Mouse (Mus musculus): ENCODE data around the gene Pars2.
A peak's percentile ranks its signal among the peaks of the same experiment; 100 is the strongest.

Gene Pars2

DNA sequence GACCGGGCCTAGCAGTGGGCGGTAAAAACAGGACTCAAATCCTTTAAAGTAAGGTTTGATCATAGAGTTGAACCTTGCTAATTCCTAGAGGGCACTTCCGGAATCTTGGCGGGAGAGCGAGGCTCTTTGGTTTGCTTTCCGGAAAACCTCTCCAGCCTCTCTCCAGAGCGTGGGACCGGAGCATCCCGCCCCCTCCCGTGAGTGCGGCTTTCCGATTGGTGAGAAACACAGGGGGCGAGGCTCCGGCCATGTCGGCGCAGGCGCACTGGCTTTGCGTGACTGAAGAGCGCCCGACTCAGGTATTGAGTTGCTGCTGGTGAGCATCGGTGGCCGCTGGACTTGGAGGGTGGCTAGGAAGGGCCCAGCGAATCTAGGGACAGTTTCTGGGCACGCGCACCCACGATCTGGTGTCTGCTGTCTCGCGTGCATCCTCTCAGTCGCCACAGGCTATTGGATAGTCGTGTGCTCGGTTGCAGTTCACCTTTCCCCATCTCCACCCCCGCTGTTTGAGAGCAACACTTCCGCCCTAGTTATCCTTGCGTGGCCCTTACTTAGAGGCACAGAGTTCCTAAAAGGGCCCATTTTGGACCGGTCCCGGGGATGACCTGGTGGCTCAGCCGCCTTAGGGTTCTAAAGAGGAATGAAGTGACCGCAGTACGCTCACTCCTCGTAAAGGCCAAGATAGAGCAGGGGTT lies at the start of gene Pars2:
Gene Pars2, plus strand, starts transcription at position 237 of the 695 bp plus-strand sequence.
- DNase-seq (ENCODE audit: inconsistent ontology term) = peak; percentile 99

DNA sequence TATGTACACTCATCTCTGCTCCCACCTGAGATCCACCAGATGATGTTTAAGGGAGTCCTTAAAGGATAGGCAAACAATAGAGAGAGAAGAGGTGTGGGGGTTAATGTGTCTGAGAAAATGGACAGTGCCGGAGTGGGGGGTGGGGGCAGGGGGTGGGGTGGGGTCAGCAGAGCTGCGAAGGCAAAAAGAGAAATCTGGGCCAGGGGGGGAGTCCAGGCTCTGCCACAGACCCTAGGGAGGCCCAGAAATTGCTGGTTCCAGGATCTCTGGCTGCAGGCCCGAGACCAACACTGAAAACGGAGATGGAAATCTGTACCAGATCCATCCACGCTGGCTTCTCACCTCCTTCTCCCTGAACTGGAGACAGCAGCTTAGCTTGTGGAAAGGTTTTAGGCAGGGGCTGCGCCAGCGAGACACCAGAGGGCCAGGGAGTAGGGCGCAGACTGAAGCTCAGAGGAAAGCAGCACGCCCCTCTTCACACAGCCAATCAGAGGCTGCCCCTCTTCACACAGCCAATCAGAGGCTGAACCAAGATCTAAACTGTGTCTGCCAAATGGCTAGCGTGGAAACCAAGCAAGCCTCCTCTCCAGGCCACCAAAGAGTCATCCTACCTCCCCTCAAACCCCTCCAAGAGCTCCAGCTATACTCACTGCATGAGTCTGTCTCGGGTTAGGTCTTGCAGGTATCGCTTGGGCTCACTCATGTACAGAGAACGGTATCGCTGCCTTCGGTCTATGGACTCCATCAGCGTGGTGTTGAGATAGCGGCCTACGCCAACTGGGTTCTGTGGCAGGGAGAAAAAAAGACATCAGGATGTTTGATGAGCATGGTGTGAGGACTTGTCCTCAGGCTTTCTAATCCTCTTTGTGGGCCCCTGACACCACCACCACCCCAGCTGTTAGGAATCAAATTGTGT lies 44.0 kb upstream of the Pars2 start:
- no peak for DNase-seq (ENCODE audit: inconsistent ontology term)

- DNase-seq (ENCODE audit: inconsistent ontology term) = no peak
Measured at GRCm38 (mm10) chr4:106607905-106608304, 43.0 kb upstream of the Pars2 start.

DNA sequence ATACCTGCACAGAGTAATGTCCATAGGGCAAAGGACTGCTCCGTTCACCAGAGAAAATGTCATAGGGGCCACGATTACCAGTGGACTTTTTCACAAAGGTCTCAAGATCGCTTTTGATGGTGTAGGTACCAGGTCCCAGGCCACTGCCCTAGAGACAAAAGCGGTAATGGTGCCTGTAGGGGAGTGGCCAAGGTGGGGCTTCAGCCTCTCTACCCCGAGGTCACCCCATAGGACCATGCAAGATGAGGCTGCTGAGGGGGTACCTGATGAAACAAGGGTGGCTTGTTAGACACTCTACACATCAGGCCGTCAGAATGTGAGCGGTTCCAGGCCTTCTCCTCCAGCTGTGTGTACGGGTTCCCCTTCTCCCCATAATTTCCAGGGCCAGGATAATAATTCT lies 37.8 kb upstream of the Pars2 start:
- DNase-seq (ENCODE audit: inconsistent ontology term) = no peak

- DNase-seq (ENCODE audit: inconsistent ontology term) = peak; percentile 24
Measured at GRCm38 (mm10) chr4:106613560-106613959, 37.3 kb upstream of the Pars2 start.

GRCm38 (mm10) chr4:106614180-106614797 lies 36.6 kb upstream of the Pars2 start:
- DNase-seq (ENCODE audit: inconsistent ontology term) = peak; percentile 58

DNA sequence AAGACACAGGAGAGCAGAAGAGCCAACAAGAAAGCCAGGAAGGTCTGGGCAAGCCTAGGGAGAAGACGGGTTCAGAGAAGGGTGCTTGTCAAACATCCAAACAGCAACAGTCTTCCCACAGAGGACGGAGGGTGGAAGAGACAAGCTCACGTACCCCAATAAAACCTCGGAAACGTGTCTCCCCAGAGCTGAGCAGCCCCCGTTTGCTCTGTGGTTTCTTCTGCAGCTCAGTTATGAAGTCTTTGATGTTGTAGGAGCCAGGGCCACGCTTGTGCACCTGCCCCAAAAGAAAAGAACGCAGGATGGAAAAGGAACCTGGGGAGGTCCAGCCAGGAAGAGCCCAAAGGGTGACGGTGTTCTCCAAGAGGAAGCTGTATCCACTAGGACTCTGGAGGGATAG lies 36.0 kb upstream of the Pars2 start:
- no peak for DNase-seq (ENCODE audit: inconsistent ontology term)

GRCm38 (mm10) chr4:106615637-106616036 lies 35.2 kb upstream of the Pars2 start:
- DNase-seq (ENCODE audit: inconsistent ontology term) = no peak

DNA sequence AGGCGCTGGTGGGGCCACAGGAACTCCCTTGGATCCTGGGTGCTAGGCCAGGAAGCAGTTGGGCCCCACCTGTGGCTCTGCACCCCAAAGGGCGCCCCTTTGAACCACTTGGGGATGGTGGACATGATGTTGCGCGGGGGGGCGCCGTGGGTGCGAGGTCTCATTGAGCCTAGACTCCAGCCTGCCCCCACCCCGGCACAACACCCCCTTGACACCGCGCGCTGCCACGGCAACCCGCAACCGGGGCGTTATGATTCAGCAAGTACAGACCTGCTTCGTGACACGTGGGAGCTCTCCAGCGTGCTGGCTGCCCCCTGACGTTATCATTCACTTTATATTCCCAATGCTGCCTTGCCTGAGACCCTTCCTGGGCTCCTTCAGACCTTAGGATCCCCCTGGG lies 33.8 kb upstream of the Pars2 start, which contains the start of gene Lexm:
Gene Lexm, minus strand, starts transcription at position 186 of the 400 bp plus-strand sequence.
- peak; percentile 30 for DNase-seq (ENCODE audit: inconsistent ontology term)

DNA sequence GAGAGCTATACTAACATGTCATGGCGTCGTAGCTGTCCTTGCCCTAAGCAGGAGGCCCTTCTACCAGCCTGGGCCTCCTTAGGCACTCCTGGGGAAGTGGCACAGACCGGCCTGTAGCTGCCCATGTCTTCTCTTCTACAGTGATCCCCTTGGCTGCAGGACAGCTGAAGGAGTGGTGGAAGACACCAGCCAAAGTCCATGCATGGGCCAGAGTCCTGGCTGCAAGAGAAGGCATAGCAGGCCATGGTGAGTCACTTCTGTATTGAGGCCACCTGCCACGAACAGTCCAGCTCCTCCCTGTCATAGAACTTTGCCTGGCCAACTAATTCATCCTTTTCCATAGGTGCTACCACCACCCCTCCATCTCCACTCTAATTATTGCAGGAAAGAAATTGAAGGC lies 32.0 kb upstream of the Pars2 start:
- DNase-seq (ENCODE audit: inconsistent ontology term) = no peak

- no peak for DNase-seq (ENCODE audit: inconsistent ontology term)
Measured at GRCm38 (mm10) chr4:106621428-106621827, 29.4 kb upstream of the Pars2 start.

DNA sequence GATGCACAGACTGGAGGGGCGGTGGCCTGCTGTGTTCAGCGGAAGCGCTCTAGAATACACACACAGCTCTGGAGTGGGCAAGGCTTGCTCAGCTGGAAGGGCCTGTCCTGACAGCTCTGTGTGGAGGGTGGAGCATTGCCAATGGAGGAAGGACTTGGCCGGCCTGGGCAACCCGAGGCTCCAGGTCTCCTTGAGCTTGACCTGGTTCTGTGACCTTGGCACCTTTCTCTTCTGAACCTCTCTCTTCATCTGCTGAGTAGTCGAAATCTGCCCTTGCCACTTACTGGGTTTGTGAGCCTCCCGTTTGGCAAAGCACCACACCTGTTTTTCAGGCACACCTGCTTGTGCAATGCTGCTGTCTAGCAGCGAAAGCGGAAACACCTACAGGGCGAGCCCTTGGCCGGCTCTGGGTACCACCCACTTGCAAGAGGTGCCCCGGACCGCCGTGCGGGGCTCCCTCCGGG lies 28.8 kb upstream of the Pars2 start, which contains the start of gene Ttc22:
Gene Ttc22, plus strand, starts transcription at position 403 of the 464 bp plus-strand sequence.
- DNase-seq (ENCODE audit: inconsistent ontology term) = no peak

DNA sequence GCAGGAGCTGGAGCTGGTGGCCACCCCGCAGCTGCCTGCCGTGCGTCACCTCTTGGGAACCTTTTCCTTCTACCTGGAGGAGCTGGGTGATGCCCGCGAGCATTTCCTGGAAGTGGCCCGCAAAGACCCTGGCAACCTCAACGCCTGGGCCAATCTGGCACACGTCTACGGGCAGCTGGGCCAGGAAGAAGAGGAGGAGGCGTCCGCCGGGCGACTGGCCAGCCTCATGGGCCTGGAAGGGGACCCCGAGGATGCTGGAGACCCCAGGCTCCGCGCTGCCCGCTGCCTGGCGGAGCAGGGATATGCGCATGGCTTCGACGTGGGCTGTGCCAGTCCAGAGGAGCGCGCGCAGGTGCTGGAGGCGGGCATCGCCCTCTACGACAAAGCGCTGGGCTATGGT lies 28.2 kb upstream of the Pars2 start:
- DNase-seq (ENCODE audit: inconsistent ontology term) = no peak

DNA sequence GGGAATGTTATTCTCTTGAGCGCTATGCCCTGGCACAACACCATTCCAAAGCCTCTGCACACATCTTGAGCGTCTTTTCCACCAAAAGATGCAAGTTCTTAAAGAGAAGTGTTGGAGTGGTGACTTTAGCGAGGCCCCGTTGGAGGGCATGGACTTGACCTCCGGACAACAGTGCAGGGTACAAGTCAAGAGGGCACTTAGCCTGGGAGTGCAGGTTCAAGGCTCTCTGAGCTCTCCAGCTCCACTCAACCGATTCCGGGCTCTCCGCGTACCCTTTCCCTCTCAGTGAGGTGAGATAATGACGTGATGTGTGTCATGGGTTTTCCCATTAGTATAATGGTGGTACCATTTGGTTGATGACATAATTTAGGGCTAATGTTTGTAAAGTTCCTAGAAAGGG lies 26.6 kb upstream of the Pars2 start:
- DNase-seq (ENCODE audit: inconsistent ontology term) = no peak

DNA sequence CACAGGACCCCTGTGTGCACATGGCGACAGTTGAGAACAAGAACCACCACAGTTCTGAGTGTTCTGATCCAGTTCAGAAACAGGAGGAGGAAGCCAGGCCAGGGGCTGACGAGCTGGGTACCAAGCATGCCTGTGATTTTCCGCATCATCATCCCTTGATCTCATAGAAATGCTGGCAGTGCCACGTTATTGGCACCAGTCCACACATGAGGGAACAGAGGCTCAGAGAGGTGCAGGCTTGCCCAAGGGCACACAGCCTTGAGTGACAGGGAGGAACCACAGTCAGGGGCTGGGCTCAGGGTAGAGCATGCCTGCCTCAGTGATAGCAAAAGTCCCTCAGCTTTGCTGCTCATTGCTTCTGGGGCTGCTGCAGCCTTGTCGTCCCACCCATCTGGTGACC lies 23.1 kb upstream of the Pars2 start:
- no peak for DNase-seq (ENCODE audit: inconsistent ontology term)

- peak; percentile 17 for DNase-seq (ENCODE audit: inconsistent ontology term)
Measured at GRCm38 (mm10) chr4:106628650-106629360, 22.1 kb upstream of the Pars2 start.

DNA sequence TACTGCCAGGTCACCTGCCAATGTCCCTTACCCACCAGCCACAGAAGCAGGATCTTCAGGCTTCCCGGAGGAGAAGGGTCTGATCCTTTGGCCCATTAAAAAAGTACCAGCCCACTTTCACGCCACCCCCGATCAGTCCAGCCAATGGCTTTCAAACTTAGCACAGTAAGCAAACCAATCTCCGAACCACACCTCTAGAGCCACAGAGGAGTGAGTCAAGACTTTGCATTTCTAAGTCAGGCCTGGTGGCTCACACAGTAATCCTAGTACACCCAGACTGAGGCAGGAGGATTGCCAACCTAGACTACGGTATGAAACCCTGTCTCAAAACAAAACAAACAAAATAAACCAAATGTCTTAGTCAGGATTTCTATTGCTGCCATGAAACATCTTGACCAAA lies 21.5 kb upstream of the Pars2 start:
- no peak for DNase-seq (ENCODE audit: inconsistent ontology term)

DNA sequence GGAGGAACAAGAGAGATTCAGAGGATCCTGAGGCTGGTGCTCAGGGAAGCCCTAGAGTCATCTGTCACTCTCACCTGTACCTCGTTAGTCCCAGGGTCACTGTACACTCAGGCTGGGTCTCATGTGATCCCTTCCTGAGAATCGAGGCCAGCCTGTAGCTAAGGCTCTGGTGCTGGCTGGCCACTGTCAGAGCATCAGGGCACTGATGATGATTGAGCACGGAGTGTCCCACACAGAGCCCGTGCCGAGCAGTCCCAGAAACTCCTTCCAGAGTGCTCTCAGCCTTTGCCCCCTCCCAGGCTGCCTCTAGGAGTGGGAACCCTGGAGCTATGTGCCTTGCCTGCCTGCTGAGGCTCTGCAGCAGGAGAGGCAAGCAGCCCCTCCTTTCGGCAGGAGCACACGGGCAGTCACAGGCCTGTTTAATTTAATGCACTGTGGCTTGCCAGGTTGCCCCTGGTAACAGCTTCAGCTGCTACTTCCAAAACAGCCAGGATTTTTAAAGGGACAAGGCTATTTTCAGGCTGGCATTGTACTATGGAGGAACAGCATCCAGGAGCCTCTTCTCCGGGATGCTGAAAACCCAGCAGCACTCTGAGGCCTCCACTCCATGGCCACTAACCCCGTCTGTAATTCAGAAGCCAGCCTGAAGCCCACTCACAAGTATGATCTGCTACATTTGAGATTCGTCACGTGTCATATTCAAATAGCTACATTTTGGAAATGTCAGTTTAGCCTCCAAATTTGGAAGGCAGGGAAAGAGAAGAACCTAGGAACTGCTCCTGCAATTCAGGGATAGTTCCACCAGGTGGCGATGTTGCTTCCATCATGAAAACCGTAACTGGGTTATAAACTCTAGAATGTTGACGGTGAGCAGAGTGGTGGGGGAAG lies 20.3 kb upstream of the Pars2 start:
- DNase-seq (ENCODE audit: inconsistent ontology term) = peak; percentile 50

GRCm38 (mm10) chr4:106632313-106632712 lies 18.6 kb upstream of the Pars2 start:
- DNase-seq (ENCODE audit: inconsistent ontology term) = no peak

GRCm38 (mm10) chr4:106633281-106634085 lies 17.4 kb upstream of the Pars2 start:
- DNase-seq (ENCODE audit: inconsistent ontology term) = no peak

Data from Muller cell, postnatal 12 days (primary cell).